19 mouse cellular contexts compared by ENCODE assay signal in the genomic region with DNA sequence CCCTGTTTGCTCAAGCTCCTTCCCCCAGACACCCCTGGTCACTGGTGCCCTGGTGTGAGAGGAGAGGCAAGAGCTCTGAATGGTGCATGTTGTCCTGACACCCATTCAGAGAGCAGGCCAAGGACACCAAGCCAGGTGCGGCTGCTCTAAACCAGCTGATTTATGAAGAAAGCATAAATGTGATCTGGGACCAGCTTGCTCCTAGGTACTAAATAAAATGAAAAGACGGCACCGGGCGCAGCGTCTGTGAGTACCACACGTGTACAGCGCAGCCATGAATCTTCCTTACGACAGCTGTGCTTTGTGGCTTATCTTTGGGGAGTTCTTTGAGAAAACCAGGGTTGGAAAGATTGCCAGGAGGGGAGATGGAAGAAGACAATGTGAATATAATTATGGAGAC. TPM values are rescaled to one million over a fixed set of nuclear protein-coding genes. Genes with fewer than 3 reads are reported as not detected.
DNase-seq lines count a peak whose midpoint lies in the region; ATAC-seq lines count a peak whose summit lies in the region.
"Had no signal": no experiment of that assay in that cellular context is flagged by ENCODE, and none has a peak within 500 bp of the region (broad histone marks: within the 10 kb centered on the region; RNA-seq: fewer than 3 reads in every experiment).

No protein-coding gene starts in this region.

- H3K4me1 ChIP-seq in hindbrain, embryonic 14.5 days (replicated peaks; ENCODE audit: control insufficient read depth, insufficient read depth, low read length): no peaks in the 10 kb centered on the region
- no peaks in the 10 kb centered on the region for H3K4me1 ChIP-seq in hindbrain, embryonic 16.5 days (ENCODE audit: control insufficient read depth, insufficient read depth, low read depth, low read length)
- H3K4me1 ChIP-seq in neural tube, embryonic 14.5 days (ENCODE audit: control insufficient read depth, insufficient read depth, low read length): no peaks in the 10 kb centered on the region
- H3K4me1 ChIP-seq in neural tube, embryonic 15.5 days: peaks cover 10% of the 10 kb centered on the region; the same call in 1 of the 2 replicates
- H3K4me1 ChIP-seq: embryonic facial prominence, embryonic 12.5 days; forebrain, embryonic 13.5 days; forebrain, embryonic 15.5 days had no signal

- H3K9ac ChIP-seq in hindbrain, embryonic 14.5 days: no peak overlapping the region
- no peak overlapping the region for H3K9ac ChIP-seq in hindbrain, embryonic 16.5 days (ENCODE audit: low read depth, low read length)
- H3K9ac ChIP-seq in neural tube, embryonic 14.5 days (replicated peaks; ENCODE audit: low read depth, low read length): no peak overlapping the region
- no peak overlapping the region for H3K9ac ChIP-seq in neural tube, embryonic 15.5 days (replicated peaks)
- H3K9ac ChIP-seq: embryonic facial prominence, embryonic 12.5 days; forebrain, embryonic 13.5 days; forebrain, embryonic 15.5 days; forebrain, postnatal 0 days had no signal

- H3K36me3 ChIP-seq in hindbrain, embryonic 14.5 days (replicated peaks; ENCODE audit: control insufficient read depth, insufficient read depth): no peaks in the 10 kb centered on the region
- no peaks in the 10 kb centered on the region for H3K36me3 ChIP-seq in hindbrain, embryonic 16.5 days (ENCODE audit: control insufficient read depth, insufficient read depth, low read length)
- H3K36me3 ChIP-seq in neural tube, embryonic 14.5 days (ENCODE audit: control insufficient read depth, insufficient read depth, low read length): no peaks in the 10 kb centered on the region
- H3K36me3 ChIP-seq in neural tube, embryonic 15.5 days: no peaks in the 10 kb centered on the region
- H3K36me3 ChIP-seq: embryonic facial prominence, embryonic 10.5 days; embryonic facial prominence, embryonic 12.5 days; forebrain, embryonic 15.5 days had no signal

- ATAC-seq in hindbrain, embryonic 14.5 days (ENCODE audit: low FRiP score): no peak
- ATAC-seq in hindbrain, embryonic 16.5 days: no peak
- ATAC-seq in neural tube, embryonic 14.5 days (ENCODE audit: low read depth): peak; percentile 46
- peak; percentile 72; the same call in 1 of the 2 replicates for ATAC-seq in neural tube, embryonic 15.5 days (ENCODE audit: low FRiP score)
- ATAC-seq: activated CD4-positive, CD25-positive, alpha-beta regulatory T cell, adult 4 months; forebrain, embryonic 13.5 days; forebrain, embryonic 15.5 days; forebrain, postnatal 0 days had no signal

- H3K27ac ChIP-seq in hindbrain, embryonic 14.5 days: 0 out of 2 replicates have a peak overlapping the region, but pooled peaks have one; percentile 14
- H3K27ac ChIP-seq in hindbrain, embryonic 16.5 days (ENCODE audit: low read depth, low read length): no peak overlapping the region
- H3K27ac ChIP-seq in neural tube, embryonic 14.5 days (ENCODE audit: low read depth, low read length): peak overlapping the region; percentile 35; the same call in 1 of the 2 replicates
- 0 out of 2 replicates have a peak overlapping the region, but pooled peaks have one; percentile 30 for H3K27ac ChIP-seq in neural tube, embryonic 15.5 days (replicated peaks)
- H3K27ac ChIP-seq: embryonic facial prominence, embryonic 10.5 days; embryonic facial prominence, embryonic 12.5 days; forebrain, embryonic 13.5 days; forebrain, embryonic 15.5 days had no signal

- WGBS in hindbrain, embryonic 14.5 days: 73% methylated on average over 8 of the region's 8 CpGs
- 71% methylated on average over 8 of the region's 8 CpGs for WGBS in hindbrain, embryonic 16.5 days
- 39% methylated on average over 8 of the region's 8 CpGs for WGBS in neural tube, embryonic 14.5 days
- 40% methylated on average over 8 of the region's 8 CpGs for WGBS in neural tube, embryonic 15.5 days

- no peak overlapping the region for H3K4me2 ChIP-seq in hindbrain, embryonic 14.5 days (replicated peaks)
- H3K4me2 ChIP-seq in hindbrain, embryonic 16.5 days (ENCODE audit: low read length): no peak overlapping the region
- no peak overlapping the region for H3K4me2 ChIP-seq in neural tube, embryonic 14.5 days (ENCODE audit: low read depth, low read length)
- H3K4me2 ChIP-seq in neural tube, embryonic 15.5 days: no peak overlapping the region
- H3K4me2 ChIP-seq: embryonic facial prominence, embryonic 12.5 days; forebrain, embryonic 13.5 days; forebrain, embryonic 15.5 days had no signal

- H3K4me3 ChIP-seq in hindbrain, embryonic 14.5 days (replicated peaks; ENCODE audit: low read length): no peak overlapping the region
- no peak overlapping the region for H3K4me3 ChIP-seq in hindbrain, embryonic 16.5 days (ENCODE audit: low read length)
- H3K4me3 ChIP-seq in neural tube, embryonic 14.5 days (ENCODE audit: low read depth, low read length): no peak overlapping the region
- H3K4me3 ChIP-seq in neural tube, embryonic 15.5 days (replicated peaks): no peak overlapping the region
- H3K4me3 ChIP-seq: embryonic facial prominence, embryonic 10.5 days; embryonic facial prominence, embryonic 12.5 days; forebrain, embryonic 13.5 days; forebrain, embryonic 15.5 days had no signal

- no peaks in the 10 kb centered on the region for H3K27me3 ChIP-seq in hindbrain, embryonic 14.5 days (ENCODE audit: control insufficient read depth, insufficient read depth, low read length)
- H3K27me3 ChIP-seq in hindbrain, embryonic 16.5 days (replicated peaks; ENCODE audit: control insufficient read depth, insufficient read depth, low read length): no peaks in the 10 kb centered on the region
- no peaks in the 10 kb centered on the region for H3K27me3 ChIP-seq in neural tube, embryonic 14.5 days (ENCODE audit: control insufficient read depth, insufficient read depth, low read length)
- no peaks in the 10 kb centered on the region; the same call in 1 of the 2 replicates for H3K27me3 ChIP-seq in neural tube, embryonic 15.5 days (replicated peaks)
- H3K27me3 ChIP-seq: forebrain, embryonic 15.5 days had no signal

- H3K9me3 ChIP-seq in hindbrain, embryonic 14.5 days (ENCODE audit: control insufficient read depth, low read length): no peaks in the 10 kb centered on the region
- H3K9me3 ChIP-seq in hindbrain, embryonic 16.5 days (ENCODE audit: control insufficient read depth, low read length): no peaks in the 10 kb centered on the region
- no peaks in the 10 kb centered on the region for H3K9me3 ChIP-seq in neural tube, embryonic 14.5 days (ENCODE audit: control insufficient read depth, low read length)
- no peaks in the 10 kb centered on the region for H3K9me3 ChIP-seq in neural tube, embryonic 15.5 days (replicated peaks)
- H3K9me3 ChIP-seq: embryonic facial prominence, embryonic 10.5 days; embryonic facial prominence, embryonic 12.5 days; forebrain, embryonic 15.5 days had no signal

- DNase-seq in hindbrain, embryonic 14.5 days (ENCODE audit: low spot score): no peak
- no peak for DNase-seq in ovary, adult 18-20 months (ENCODE audit: low spot score)
- DNase-seq: adrenal gland, adult 8-10 months; adrenal gland, postnatal 14 days; adrenal gland, postnatal 36 days; cerebellum, adult 11-12 months; cerebellum, adult 2 months; cerebellum, adult 9-10 months; cerebellum, postnatal 10 days; cerebellum, postnatal 25 days; forebrain, postnatal 0 days had no signal

RNA-seq across cellular contexts. Expression of gene Galnt9, which starts 8.2 kb away (rescaled TPM):
- 23.9 and 26.9 TPM in 2 replicates for polyA plus RNA-seq in hindbrain, embryonic 14.5 days (2014; fragmentation: Nextera tagmentation; extraction: Ambion mirVana)
- 24.9 and 26.0 TPM in 2 replicates for polyA plus RNA-seq in hindbrain, embryonic 16.5 days (2015; fragmentation: Nextera tagmentation; extraction: Ambion mirVana)
- polyA plus RNA-seq in neural tube, embryonic 14.5 days (2014; fragmentation: Nextera tagmentation; extraction: Ambion mirVana): 25.1 and 26.0 TPM in 2 replicates
- polyA plus RNA-seq in neural tube, embryonic 15.5 days (2015; fragmentation: Nextera tagmentation; extraction: Ambion mirVana): 19.4 and 23.3 TPM in 2 replicates

Comparison
In these comparisons a context has a peak if more than half of its experiments do, and no peak if none do; other contexts are left out.
1. ATAC-seq: peak in neural tube, embryonic 14.5 days (single experiment) and neural tube, embryonic 15.5 days (single experiment); none in hindbrain, embryonic 14.5 days (single experiment) and hindbrain, embryonic 16.5 days (single experiment).